Mouse (Mus musculus): ENCODE data around the gene Nfic. TPM values are rescaled to one million over a fixed set of nuclear protein-coding genes. Genes with fewer than 3 reads are reported as not detected.

Gene Nfic
- total and polyA plus RNA-seq, 3 experiments: 2.0 to 9.7 TPM; not detected in 1

GRCm38 (mm10) chr10:81493601-81494220, 38.3 kb upstream of the Nfic start:
- H3K27me3 ChIP-seq (ENCODE audit: control insufficient read depth in 1 of 2, insufficient read depth in 2 of 2, low read length in 2 of 2): no peaks in the 10 kb centered on the region
- H3K9ac ChIP-seq (ENCODE audit: control insufficient read depth, low read depth, low read length, poor library complexity, severe bottlenecking): no peak overlapping the region
- no peak for TF ChIP-seq EP300 (IDR thresholded peaks at IDR 0.05; ENCODE audit: low read depth in 1 of 2, low read length in 2 of 2)
- no peak for TF ChIP-seq MYB (IDR thresholded peaks at IDR 0.05; ENCODE audit: low read depth, low read length)
- TF ChIP-seq RAD21 (IDR thresholded peaks at IDR 0.05; ENCODE audit: low read depth, low read length): peak; percentile 29
- TF ChIP-seq POLR2AphosphoS5 (IDR thresholded peaks at IDR 0.05; ENCODE audit: borderline replicate concordance, low read depth, low read length): no peak
- TF ChIP-seq SMC3 (IDR thresholded peaks at IDR 0.05; ENCODE audit: low read depth, low read length): peak; percentile 31
- TF ChIP-seq CTCF (IDR thresholded peaks at IDR 0.05 in 2 of 3, conservative IDR thresholded peaks at IDR 0.05 in 1 of 3; ENCODE audit: control insufficient read depth in 1 of 3, insufficient read depth in 1 of 3, low read depth in 2 of 3, low read length in 3 of 3, poor library complexity in 1 of 3, severe bottlenecking in 1 of 3): peak; percentile 33 to 44 (median 37)
- no peaks in the 10 kb centered on the region for H3K9me3 ChIP-seq (replicated peaks; ENCODE audit: insufficient read depth, low read length)
- peaks cover 0 to 17% of the 10 kb centered on the region in 2 experiments; a peak in 3 of 4 replicates for H3K4me1 ChIP-seq (ENCODE audit: control insufficient read depth in 1 of 2, insufficient read depth in 2 of 2, low read length in 2 of 2)
- H3K79me2 ChIP-seq (ENCODE audit: control insufficient read depth, insufficient read depth, low read length, poor library complexity): peaks cover 29% of the 10 kb centered on the region
- H3K4me3 ChIP-seq (ENCODE audit: control insufficient read depth in 1 of 2, insufficient read depth in 1 of 2, low read depth in 2 of 2, low read length in 2 of 2): no peak overlapping the region
- H3K36me3 ChIP-seq (ENCODE audit: control insufficient read depth in 1 of 2, insufficient read depth in 2 of 2, low read length in 2 of 2): peaks cover 0 to 12% of the 10 kb centered on the region in 2 experiments; a peak in 3 of 4 replicates
- DNase-seq (ENCODE audit: low read depth, low spot score): peak; percentile 49
- no peak overlapping the region for H3K27ac ChIP-seq (ENCODE audit: control insufficient read depth, low read depth, low read length)

- peaks cover 29% of the 10 kb centered on the region for H3K79me2 ChIP-seq (ENCODE audit: control insufficient read depth, insufficient read depth, low read length, poor library complexity)
- H3K9ac ChIP-seq (ENCODE audit: control insufficient read depth, low read depth, low read length, poor library complexity, severe bottlenecking): no peak overlapping the region
- TF ChIP-seq KAT2A (conservative IDR thresholded peaks at IDR 0.05; ENCODE audit: low read depth, low read length): no peak
- no peak for TF ChIP-seq SIN3A (IDR thresholded peaks at IDR 0.05; ENCODE audit: low read length)
- TF ChIP-seq CHD1 (IDR thresholded peaks at IDR 0.05; ENCODE audit: low read depth, low read length): no peak
- TF ChIP-seq CTCF (IDR thresholded peaks at IDR 0.05 in 2 of 3, conservative IDR thresholded peaks at IDR 0.05 in 1 of 3; ENCODE audit: control insufficient read depth in 1 of 3, insufficient read depth in 1 of 3, low read depth in 2 of 3, low read length in 3 of 3, poor library complexity in 1 of 3, severe bottlenecking in 1 of 3): no peak
- no peak for TF ChIP-seq MEF2A (IDR thresholded peaks at IDR 0.05; ENCODE audit: extremely low read depth, insufficient replicate concordance, low read depth, low read length, poor library complexity, severe bottlenecking)
- TF ChIP-seq ZNF384 (IDR thresholded peaks at IDR 0.05; ENCODE audit: low read depth, low read length): no peak
- no peak for TF ChIP-seq MXI1 (IDR thresholded peaks at IDR 0.05; ENCODE audit: low read depth, low read length)
- TF ChIP-seq RCOR1 (IDR thresholded peaks at IDR 0.05; ENCODE audit: low read depth, low read length): no peak
- no peak overlapping the region for H3K4me3 ChIP-seq (ENCODE audit: control insufficient read depth in 1 of 2, insufficient read depth in 1 of 2, low read depth in 2 of 2, low read length in 2 of 2)
- H3K4me1 ChIP-seq (ENCODE audit: control insufficient read depth in 1 of 2, insufficient read depth in 2 of 2, low read length in 2 of 2): peaks cover 0 to 8% of the 10 kb centered on the region in 2 experiments; a peak in 2 of 4 replicates
- peaks cover 0 to 7% of the 10 kb centered on the region in 2 experiments; a peak in 3 of 4 replicates for H3K36me3 ChIP-seq (ENCODE audit: control insufficient read depth in 1 of 2, insufficient read depth in 2 of 2, low read length in 2 of 2)
- DNase-seq (ENCODE audit: low read depth, low spot score): no peak
- H3K27me3 ChIP-seq (ENCODE audit: control insufficient read depth in 1 of 2, insufficient read depth in 2 of 2, low read length in 2 of 2): no peaks in the 10 kb centered on the region
- H3K9me3 ChIP-seq (replicated peaks; ENCODE audit: insufficient read depth, low read length): no peaks in the 10 kb centered on the region
- H3K27ac ChIP-seq (ENCODE audit: control insufficient read depth, low read depth, low read length): no peak overlapping the region
These were observed 37.3 kb upstream of the Nfic start for GRCm38 (mm10) chr10:81492606-81493240.

Data from MEL (cell line).